Mouse (Mus musculus) lung, adult 2 months (tissue): Measurements from ENCODE around the gene Tmem54. TPM values are rescaled to one million over a fixed set of nuclear protein-coding genes. Genes with fewer than 3 reads are reported as not detected.

ENCODE experiments used
- DNase-seq: peaks from one replicate; pipeline ENCODE4 v3.0.0; 2022
- H3K4me1 ChIP-seq: fragments of 200-500 bp; 2 replicates; pipeline ENCODE4 v1.6.1; 2011; ENCODE audit warnings: low read length; ENCODE audit not compliant: control insufficient read depth, insufficient read depth
- H3K4me3 ChIP-seq: fragments of 200-500 bp; replicated peaks from 2 replicates; pipeline ENCODE3; 2011; ENCODE audit warnings: low read depth, mild to moderate bottlenecking, control low read depth, low read length; ENCODE audit errors: extremely low read depth
- CTCF ChIP-seq: fragments of 200-500 bp; IDR thresholded peaks from 2 replicates; pipeline ENCODE4 v1.5.1; 2011; ENCODE audit warnings: mild to moderate bottlenecking, low read length, control low read depth; ENCODE audit not compliant: insufficient read depth
- POLR2A ChIP-seq: fragments of 200-500 bp; IDR thresholded peaks from 2 replicates; pipeline ENCODE4 v1.6.1; 2011; ENCODE audit warnings: low read depth, mild to moderate bottlenecking, control low read depth, low read length, borderline replicate concordance; ENCODE audit errors: extremely low read depth
- WGBS: fragments of 180-500 bp; shearing (Covaris S2); methylation state at CpG from one replicate; pipeline ENCODE4 v1.1.7; 2018; 5-methylcytosine and 5-hydroxymethylcytosine counted together
- polyA plus RNA-seq: library from polyadenylated mRNA; depleted of rRNA; stranded (reverse); fragments of >200 nt; gene quantifications from 2 replicates; pipeline ENCODE4 v1.2.3, GENCODE M21; 2012

Gene Tmem54
- polyA plus RNA-seq, 1 experiment, result 39.0 TPM

GRCm38 (mm10) chr4:129136579-129137391, 31.4 kb downstream of the Tmem54 start, which contains the start of gene Fndc5:
Gene Fndc5 (plus strand): TSS chr4:129136999.
- H3K4me3 ChIP-seq, result no peak within 1 kb of the TSS
- WGBS, result 2% methylated on average over 72 of the region's 80 CpGs
- no peaks in the 10 kb centered on the region; the same call in 1 of the 2 replicates for H3K4me1 ChIP-seq
- DNase-seq, result no peak
- TF ChIP-seq CTCF (no peak), POLR2A (no peak)

- no peak for DNase-seq
- Histone ChIP-seq H3K4me3 (no peak overlapping the region), H3K4me1 (no peaks in the 10 kb centered on the region; the same call in 1 of the 2 replicates)
- 61% methylated on average over 14 of the region's 14 CpGs for WGBS
- no peak for TF ChIP-seq CTCF
Observed at GRCm38 (mm10) chr4:129137392-129138321, 32.3 kb downstream of the Tmem54 start.

- H3K4me3 ChIP-seq, result no peak overlapping the region
- 77% methylated on average over 5 of the region's 5 CpGs for WGBS
Observed at GRCm38 (mm10) chr4:129139642-129140041, 34.3 kb downstream of the Tmem54 start.

GRCm38 (mm10) chr4:129140808-129141207, 35.5 kb downstream of the Tmem54 start:
- 75% methylated on average over 4 of the region's 4 CpGs for WGBS
- Histone ChIP-seq H3K4me3 (no peak overlapping the region), H3K4me1 (no peaks in the 10 kb centered on the region; the same call in 1 of the 2 replicates)
- no peak for TF ChIP-seq CTCF
- no peak for TF ChIP-seq POLR2A
- no peak for DNase-seq

More at GRCm38 (mm10) chr4:129139642-129140041, 34.3 kb downstream of the Tmem54 start:
- TF ChIP-seq POLR2A (no peak), CTCF (no peak)
- no peaks in the 10 kb centered on the region; the same call in 1 of the 2 replicates for H3K4me1 ChIP-seq
- DNase-seq, result no peak

GRCm38 (mm10) chr4:129141560-129142438, 36.5 kb downstream of the Tmem54 start:
- H3K4me1 ChIP-seq, result no peaks in the 10 kb centered on the region
- no peak for DNase-seq
- WGBS, result 67% methylated on average over 17 of the region's 17 CpGs
- no peak overlapping the region for H3K4me3 ChIP-seq
- TF ChIP-seq CTCF (no peak), POLR2A (no peak)

- Histone ChIP-seq H3K4me3 (no peak overlapping the region), H3K4me1 (no peaks in the 10 kb centered on the region)
- WGBS, result 70% methylated on average over 11 of the region's 11 CpGs
- DNase-seq, result no peak
- TF ChIP-seq POLR2A (no peak), CTCF (no peak)
Observed at GRCm38 (mm10) chr4:129142439-129143045, 37.2 kb downstream of the Tmem54 start.

GRCm38 (mm10) chr4:129143509-129143908, 38.2 kb downstream of the Tmem54 start:
- TF ChIP-seq POLR2A (no peak), CTCF (no peak)
- H3K4me3 ChIP-seq, result no peak overlapping the region
- 74% methylated on average over 5 of the region's 5 CpGs for WGBS
- no peaks in the 10 kb centered on the region for H3K4me1 ChIP-seq
- no peak for DNase-seq
